In genomic region chr4:111817478-111817877, GRCm38 (mm10) we compare ENCODE assay signal across 13 mouse cellular contexts.
DNase-seq lines count a peak whose midpoint lies in the region; ATAC-seq lines count a peak whose summit lies in the region.
"Had no signal": no experiment of that assay in that cellular context is flagged by ENCODE, and none has a peak within 500 bp of the region (broad histone marks: within the 10 kb centered on the region; RNA-seq: fewer than 3 reads in every experiment).

No protein-coding gene starts in this region.

- H3K4me1 ChIP-seq in limb, embryonic 10.5 days, result peaks cover 28% of the 10 kb centered on the region
- H3K4me1 ChIP-seq: neural tube, embryonic 13.5 days had no signal

- no peak for ATAC-seq in erythroblast, adult 5-6 weeks (replicated peaks; ENCODE audit: low FRiP score, poor library complexity, severe bottlenecking)
- ATAC-seq: forebrain, embryonic 14.5 days had no signal

- no peak overlapping the region for H3K4me3 ChIP-seq in limb, embryonic 10.5 days
- H3K4me3 ChIP-seq: limb, embryonic 15.5 days; neural tube, embryonic 13.5 days had no signal

- peak overlapping the region; percentile 61 for H3K27ac ChIP-seq in limb, embryonic 10.5 days
- H3K27ac ChIP-seq: limb, embryonic 15.5 days; neural tube, embryonic 13.5 days had no signal

- no peaks in the 10 kb centered on the region; the same call in 1 of the 2 replicates for H3K36me3 ChIP-seq in limb, embryonic 10.5 days
- H3K36me3 ChIP-seq: limb, embryonic 15.5 days; neural tube, embryonic 13.5 days had no signal

- no peaks in the 10 kb centered on the region for H3K9me3 ChIP-seq in limb, embryonic 10.5 days (replicated peaks)
- H3K9me3 ChIP-seq: limb, embryonic 15.5 days; neural tube, embryonic 13.5 days had no signal

- peak; percentile 1 for DNase-seq in 3T3-L1 (ENCODE audit: low read depth, low spot score)
- peak; percentile 73 for DNase-seq in embryo, embryonic 11 days
- DNase-seq in limb, embryonic 10.5 days (ENCODE audit: low spot score), result peak; percentile 75
- DNase-seq in thymus, postnatal 0 days (ENCODE audit: low spot score), result peak; percentile 88
- no peak for DNase-seq in adrenal gland, postnatal 4 days (ENCODE audit: low spot score in 2 of 2)
- no peak for DNase-seq in cerebellum, postnatal 10 days
- DNase-seq: adrenal gland, postnatal 14 days; lung, adult 18-20 months; lung, postnatal 4 days had no signal

- 21% methylated on average over 4 of the region's 4 CpGs for WGBS in limb, embryonic 10.5 days

- no peaks in the 10 kb centered on the region for H3K27me3 ChIP-seq in limb, embryonic 10.5 days (ENCODE audit: low read depth, poor library complexity, severe bottlenecking)
- H3K27me3 ChIP-seq: limb, embryonic 15.5 days; neural tube, embryonic 13.5 days had no signal

Comparison
In these comparisons a context has a peak if more than half of its experiments do, and no peak if none do; other contexts are left out.
1. DNase-seq: peak in 3T3-L1 (single experiment), embryo, embryonic 11 days (single experiment), limb, embryonic 10.5 days (single experiment) and thymus, postnatal 0 days (single experiment); none in adrenal gland, postnatal 4 days (0 of 2) and cerebellum, postnatal 10 days (0 of 2).